Mouse (Mus musculus) heart, postnatal 36 days (tissue): ENCODE data around the gene Dnpep. TPM values are rescaled to one million over a fixed set of nuclear protein-coding genes. Genes with fewer than 3 reads are reported as not detected.

ENCODE experiments used
- DNase-seq, 2 experiments: peaks; one replicate each; pipeline ENCODE4 v3.0.0; 2021 to 2022
- intact Hi-C: fragments of 180-260 bp; cut with DNase I; formaldehyde crosslinking; loops from one replicate; pipeline ENCODE4 v1.15.1; 2025
- total RNA-seq, 2 experiments: library from RNA; stranded (reverse); gene quantifications; 2 replicates each; pipeline ENCODE4 v1.2.3; 2021

Dnpep gene
- total RNA-seq, 2 experiments from 2014 or later = 78.0 to 89.7 TPM

DNA sequence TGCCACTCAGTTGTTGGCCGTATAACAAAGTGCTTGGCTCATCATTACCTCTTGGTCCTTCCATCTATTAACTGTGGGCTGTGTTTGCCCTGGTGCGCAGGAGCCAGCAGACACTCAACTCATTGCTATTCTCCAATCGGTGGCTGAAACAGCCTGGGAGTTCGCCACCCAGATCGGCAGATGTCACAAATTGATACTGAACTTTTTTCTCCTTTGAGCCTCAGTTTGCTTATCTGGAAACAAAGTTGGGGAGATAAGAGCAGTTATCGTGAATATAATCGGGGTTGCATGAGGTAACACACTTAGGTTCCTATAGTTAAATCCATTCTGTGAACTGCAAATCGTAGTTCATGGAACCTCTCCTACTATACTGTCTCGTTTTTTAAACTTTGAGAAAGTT lies 19.3 kb upstream of the Dnpep start:
- intact Hi-C loops = no loop called here
- DNase-seq = no peak

DNA sequence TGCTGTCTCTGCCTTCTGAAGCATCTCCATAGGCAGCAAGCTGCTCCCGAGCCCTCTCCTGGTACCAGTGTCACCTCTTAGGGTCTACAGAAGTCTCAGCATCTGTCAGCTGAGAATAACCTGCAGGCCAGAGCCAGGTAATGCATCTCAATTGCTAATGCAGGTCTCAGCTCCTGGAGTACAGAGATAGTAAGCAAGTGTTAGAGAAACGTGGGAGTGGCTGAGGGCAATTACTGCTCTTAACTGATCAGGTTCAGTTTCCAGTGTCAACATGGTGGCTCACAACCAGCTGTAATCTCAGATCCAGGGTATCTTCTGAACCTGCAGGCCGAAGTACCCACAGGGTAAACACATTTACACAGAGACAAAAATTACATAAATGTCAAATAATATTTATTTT lies 18.7 kb upstream of the Dnpep start:
- no peak for DNase-seq
- intact Hi-C loops = no loop called here

DNA sequence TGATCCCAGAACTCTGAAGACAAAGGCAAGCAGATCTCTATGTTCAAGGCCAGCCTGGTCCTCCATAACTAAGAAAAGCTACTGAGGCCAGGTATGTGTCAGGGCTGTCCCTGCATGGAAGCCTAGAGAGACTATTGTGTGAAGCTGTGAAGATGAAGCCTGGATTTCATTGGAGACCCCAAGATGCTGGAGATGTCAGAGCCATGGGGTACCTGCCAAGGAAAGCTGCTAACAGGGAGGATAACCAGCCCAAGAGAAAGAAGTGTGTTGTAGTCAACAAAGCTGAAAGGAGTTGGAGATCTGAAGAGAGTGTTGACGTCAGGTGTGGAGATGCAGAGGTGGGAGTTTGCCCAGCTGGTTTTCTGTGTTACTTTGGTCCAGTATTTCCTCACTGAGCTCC lies 13.5 kb upstream of the Dnpep start:
- intact Hi-C loops = no loop called here
- DNase-seq = no peak

DNA sequence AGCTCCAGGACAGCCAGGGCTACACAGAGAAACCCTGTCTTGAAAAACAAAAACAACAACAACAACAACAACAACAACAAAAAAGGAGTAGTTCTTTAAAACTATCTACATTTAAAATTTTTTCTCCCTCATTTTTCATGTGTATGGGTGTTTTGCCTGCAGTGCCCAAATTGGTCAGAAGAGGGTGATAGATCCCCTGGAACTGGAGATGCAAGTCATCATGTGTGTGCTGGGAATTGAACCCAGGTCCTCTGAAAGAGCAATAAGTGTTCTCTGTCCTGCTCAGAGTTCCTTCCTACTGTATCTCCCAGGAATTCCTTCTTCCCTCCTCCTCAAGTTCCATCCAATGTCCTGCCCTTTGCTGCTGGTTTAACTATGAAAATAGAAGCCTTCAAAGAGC lies 9.7 kb upstream of the Dnpep start:
- DNase-seq = no peak
- intact Hi-C loops = no loop called here

DNA sequence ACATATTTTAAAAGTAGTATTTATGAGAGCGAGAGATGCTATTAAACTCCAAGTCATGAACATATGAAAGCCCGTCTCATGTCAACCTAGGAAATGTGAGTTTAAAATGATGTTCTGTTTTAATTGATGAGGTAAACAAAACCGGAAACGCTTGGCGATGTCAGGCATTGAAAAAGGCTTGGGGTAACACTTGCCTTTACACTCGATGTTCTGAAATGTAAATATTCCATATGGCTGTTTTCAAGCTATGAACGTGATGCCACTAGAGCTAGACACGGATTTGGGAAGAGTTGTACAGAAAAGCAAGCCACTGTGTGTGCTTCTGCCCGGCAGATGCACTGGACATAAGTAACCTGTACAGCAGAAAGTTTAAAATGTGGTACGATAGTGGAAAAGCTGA lies 1.4 kb upstream of the Dnpep start:
- intact Hi-C loops = loop anchor here (5.0 kb wide), 3 partner anchors 107 to 732 kb away; partner anchors contain the start of genes Ankzf1, Atg9a, Bcs1l and Glb1l

DNA sequence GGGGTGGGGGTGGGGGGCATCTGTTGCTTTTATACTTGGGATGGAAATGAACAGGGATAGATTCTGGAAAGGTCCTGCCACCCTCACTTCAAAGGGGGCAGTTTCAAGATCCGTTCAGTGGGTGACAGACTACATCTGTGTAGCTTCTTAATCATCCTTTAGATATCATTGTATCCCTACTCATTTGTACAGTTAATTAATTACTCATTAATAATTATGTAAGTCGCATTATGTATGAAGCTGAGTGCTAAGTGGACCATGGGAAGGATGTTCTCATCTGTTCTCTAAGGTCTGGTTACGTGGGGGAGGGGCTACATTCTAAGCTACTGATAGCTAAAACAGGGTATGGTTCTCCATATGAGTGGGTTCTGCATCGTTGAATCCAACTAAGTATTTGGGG lies 946 bp upstream of the Dnpep start:
- intact Hi-C loops = loop anchor here (5.0 kb wide), 3 partner anchors 106 to 731 kb away; partner anchors contain the start of genes Ankzf1, Atg9a, Bcs1l and Glb1l
- DNase-seq = no peak

More for the DNA sequence above, 1.4 kb upstream of the Dnpep start:
- DNase-seq = no peak

DNA sequence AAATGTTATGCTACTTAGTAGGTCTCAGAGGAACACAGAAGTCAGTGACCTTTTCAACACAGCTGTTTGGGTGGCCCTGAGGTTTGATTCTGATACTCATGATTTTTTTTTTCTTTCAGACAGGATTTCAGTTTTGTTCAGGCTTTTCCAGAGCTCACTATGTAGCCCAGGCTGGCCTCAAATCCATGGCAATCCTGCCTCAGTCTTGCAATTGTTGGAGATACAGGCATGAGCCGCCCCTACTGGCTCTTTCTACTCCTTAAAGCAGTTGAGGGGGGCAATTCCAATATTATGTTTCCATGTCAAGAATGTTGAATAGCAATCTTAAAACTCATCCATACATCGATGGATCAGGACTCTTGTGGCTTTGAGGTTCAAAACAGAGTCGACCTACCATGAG lies 511 bp upstream of the Dnpep start:
- intact Hi-C loops = loop anchor here (5.0 kb wide), 3 partner anchors 106 to 731 kb away; partner anchors contain the start of genes Ankzf1, Atg9a, Bcs1l and Glb1l
- DNase-seq = no peak

DNA sequence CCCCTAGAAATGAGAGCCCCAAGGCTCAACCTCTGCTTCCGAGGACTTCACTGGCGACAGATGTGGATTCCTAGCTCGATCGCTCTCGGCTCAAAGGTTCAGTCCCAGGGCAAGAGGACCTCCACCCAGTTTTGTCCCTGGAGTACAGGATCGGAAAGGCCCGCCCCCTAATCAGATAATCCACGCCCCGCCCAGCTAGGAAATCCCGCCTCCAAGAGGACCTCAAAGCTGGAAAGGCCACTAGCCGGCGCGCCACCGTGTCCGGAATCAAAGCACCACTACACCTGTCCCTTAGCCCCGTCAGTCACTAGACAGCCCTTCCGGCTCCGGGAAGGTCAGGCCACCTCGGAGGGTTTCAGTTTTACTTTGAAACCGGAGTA lies 939 bp downstream of the Dnpep start:
- peak; percentile 88 for DNase-seq
- intact Hi-C loops = loop anchor here (5.0 kb wide), 3 partner anchors 105 to 730 kb away; partner anchors contain the start of genes Ankzf1, Atg9a, Bcs1l and Glb1l

DNA sequence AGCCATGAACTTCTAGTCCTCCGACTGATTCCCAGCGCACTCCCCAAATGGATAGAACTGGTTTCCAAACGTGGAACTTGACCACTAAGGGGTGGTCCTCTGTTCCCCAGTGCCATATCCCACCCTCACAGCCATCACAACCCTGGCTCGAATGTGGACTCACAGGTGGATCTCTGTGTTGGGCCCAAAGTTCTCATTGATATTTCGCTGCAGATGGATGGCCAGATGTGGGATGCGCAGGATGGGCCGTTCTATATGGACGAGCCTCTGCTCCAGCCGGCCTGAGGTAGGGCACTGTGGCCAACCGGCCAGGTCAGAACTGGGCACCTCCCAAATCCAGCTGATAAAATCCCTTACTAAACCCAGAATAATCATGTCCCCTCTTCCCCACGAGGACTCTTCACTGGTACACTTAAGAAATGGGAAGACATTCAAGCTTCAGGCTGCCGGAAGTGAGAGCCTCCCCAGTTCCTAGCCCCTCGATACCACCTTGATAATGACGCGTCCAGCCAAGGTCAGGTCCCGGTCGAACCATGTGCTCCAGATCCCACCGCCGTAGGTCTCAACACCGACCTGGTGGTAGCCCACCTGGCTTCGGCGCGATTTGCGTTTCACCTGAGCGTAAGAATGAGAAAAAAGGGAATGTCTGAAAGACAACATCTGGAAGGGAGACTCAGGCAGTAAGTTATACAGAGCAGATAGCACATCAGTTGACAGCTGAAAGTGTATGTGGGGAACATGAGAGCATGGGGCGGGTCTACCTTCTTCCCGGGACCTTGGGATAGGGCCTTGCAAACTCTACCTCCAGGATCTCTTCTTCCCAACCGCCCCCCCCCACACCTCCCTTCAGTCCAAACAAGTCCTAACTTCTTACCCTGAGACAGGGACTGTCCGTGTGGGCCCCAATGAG lies 2.1 kb downstream of the Dnpep start:
- no peak for DNase-seq
- intact Hi-C loops = loop anchor here (5.0 kb wide), 3 partner anchors 103 to 728 kb away; partner anchors contain the start of genes Ankzf1, Atg9a, Bcs1l and Glb1l

DNA sequence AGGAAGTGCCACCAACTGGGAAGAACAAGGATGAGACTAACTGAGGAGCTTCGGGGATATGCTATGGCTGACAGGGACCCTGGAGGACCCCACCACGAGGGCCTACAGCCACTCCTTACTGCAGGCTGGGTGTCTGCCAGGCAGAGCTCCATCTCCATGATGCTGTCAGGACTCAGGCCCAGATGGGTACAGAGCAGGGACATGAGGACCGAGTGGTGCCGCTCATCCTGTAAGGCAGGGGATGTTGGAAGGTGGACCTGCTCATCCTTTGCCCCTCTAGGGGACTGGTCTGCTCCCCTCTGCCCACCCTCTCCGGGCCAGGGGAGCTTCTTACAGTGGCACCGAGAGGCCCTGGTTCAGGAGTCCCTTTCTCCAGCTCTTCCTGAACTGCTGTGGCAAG lies 2.8 kb downstream of the Dnpep start:
- intact Hi-C loops = loop anchor here (5.0 kb wide), 3 partner anchors 103 to 728 kb away; partner anchors contain the start of genes Ankzf1, Atg9a, Bcs1l and Glb1l
- DNase-seq = no peak

DNA sequence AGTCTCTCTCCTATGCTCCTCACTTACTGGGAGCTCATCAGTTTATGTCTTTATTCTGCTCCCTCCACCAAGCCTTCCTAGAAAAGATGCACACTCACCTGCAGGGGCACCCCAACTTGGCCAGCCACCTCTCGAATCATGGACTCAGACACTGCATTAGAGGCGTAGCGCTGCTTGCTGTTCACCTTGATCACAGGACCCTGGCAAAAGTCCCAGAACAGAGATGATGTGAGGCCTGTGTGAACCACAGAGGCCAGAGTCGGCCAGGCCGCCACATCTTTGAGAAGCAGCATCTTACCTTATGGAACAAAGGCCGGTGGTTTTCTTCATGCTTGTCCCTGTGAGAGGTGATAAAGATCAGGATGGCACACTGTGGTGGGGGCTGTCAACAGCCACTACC lies 6.1 kb downstream of the Dnpep start:
- intact Hi-C loops = loop anchor here (5.0 kb wide), 2 partner anchors 79 to 709 kb away; partner anchors contain the start of genes A630095N17Rik, Rnf25 and Stk36
- no peak for DNase-seq

DNA sequence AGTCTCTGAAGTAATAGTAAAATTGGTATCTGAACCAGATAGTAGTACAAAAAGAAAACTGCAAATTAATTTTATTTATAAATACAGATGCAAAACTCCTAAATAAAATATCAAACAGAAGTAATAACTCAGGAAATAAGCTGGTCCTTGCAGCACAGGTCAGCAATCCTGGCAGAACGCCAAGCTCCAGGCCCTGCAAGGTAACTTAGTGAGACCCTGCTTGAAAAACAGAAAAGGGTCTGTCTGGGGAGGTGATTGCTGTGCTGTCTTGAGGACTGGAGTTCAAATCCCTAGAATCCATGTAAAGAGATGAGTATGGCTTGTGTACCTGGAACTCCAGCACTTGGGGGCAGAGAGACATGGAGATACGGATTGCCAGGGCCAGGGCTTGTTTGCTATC lies 13.1 kb downstream of the Dnpep start:
- intact Hi-C loops = no loop called here
- DNase-seq = no peak

DNA sequence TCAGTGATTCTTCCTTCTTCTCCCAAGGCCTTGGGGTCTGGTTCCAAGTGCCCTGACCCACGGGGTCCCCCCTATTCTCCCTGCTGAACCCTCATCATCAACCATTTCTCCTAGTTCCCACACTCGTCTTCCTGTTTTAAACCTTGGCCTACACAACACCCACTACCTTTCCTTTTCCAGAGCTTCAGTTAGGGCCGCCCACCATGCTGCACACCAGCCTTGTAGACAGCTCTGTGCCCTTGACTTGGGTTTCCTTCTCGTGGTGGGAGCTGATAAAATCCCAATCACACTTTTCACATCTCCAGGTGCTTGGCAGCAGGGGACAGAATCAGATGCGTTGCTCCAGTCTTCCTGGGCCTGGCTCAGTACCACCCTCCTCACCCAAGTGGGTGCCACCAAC lies 23.5 kb downstream of the Dnpep start:
- intact Hi-C loops = no loop called here
- DNase-seq = no peak

DNA sequence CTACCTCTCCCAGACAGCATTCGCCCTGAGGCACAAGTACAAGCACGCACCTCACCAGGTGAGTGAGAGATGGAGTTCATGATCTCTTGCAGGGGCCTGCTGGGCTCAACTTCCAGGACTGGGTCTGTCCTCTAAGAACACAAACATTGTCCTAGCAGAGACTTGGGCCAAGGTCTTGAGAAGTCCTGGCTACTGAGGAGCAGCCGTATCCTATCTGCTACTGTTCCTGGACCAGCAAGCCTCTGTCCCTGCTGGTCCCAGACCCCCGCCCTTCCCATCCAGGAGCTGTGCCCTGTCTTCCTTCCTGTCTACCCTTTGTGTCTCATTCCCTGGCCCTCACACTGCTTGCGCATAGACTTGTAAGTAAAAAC lies 24.5 kb downstream of the Dnpep start:
- no peak for DNase-seq
- intact Hi-C loops = no loop called here

DNA sequence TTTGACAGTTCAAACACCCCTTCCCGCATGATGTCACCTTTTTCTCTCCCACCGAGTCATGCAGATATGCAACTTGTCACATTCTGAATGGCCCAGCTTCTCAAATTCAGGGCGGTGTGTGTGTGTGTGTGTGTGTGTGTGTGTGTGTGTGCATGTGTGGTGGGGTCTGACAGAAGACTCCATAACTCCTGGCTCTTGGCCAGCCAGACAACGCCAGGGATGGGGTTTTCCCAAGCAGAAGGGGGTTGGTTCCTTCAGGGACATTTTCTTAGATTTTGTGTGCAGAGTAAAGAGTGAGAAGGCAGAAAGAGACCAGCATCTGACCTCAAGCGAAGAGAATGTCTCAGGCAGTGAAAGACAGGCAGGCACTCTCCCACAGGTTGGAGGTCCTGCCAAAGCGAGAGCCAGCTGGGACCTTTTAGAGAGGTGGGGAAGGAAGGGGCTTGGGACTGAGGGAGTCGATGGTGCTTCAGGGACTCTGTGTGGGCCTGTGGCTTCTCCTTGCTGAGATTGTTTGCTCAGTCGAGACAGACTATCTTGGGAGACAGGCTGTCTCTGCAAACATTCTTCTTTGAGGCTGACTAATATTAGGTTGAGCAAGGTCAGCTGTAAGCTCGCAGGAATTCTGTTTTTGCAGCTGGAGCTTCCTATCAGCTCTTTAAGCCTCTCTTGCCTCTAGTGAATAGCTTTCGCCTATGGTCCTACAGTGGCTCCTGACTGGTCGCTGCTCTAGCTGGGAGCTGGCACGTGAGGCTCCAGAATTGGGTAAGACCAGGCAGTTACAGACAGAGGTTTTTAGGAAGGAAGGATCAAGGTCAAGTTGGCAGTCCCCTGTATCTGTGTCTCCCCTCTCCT lies 25.1 kb downstream of the Dnpep start:
- intact Hi-C loops = no loop called here
- DNase-seq = no peak

DNA sequence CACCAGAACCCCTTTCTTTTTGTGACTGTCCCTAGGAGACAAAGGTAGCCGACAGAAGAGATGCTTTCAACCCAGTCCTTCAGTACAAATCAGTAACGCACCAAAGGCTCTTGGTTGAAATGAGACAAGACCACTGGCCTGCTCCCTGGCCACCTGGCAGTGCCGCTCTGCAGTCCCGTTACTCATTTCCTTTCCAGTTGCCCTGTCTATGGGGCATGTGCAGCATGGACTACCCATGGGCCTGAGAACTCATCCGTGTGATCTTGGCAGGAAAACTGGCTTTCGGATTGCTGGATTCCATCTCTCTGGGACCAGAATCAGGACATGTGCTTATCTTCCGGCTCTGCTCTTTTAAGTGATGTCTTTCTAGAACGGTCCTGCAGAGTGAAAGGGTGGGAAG lies 26.5 kb downstream of the Dnpep start:
- DNase-seq = no peak
- intact Hi-C loops = no loop called here

DNA sequence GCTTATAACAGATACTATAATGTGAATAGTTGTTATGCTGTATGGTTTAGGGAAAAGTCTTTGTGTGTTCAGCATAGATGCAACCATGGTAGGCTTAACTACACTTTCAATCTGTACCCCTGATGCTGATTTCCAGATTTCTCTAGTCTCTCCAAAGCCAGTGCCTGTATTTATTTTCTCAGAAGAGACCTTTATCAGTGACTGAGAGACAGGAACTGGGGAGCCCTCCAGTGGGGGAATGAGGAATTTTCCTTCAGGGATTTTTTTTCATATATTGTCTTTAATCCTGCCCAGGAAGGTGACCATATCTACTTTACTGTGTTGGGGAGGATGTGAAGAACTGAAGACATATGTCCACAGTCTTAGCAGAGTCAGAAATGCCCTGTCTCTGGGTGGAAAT lies 27.2 kb downstream of the Dnpep start:
- intact Hi-C loops = no loop called here

DNA sequence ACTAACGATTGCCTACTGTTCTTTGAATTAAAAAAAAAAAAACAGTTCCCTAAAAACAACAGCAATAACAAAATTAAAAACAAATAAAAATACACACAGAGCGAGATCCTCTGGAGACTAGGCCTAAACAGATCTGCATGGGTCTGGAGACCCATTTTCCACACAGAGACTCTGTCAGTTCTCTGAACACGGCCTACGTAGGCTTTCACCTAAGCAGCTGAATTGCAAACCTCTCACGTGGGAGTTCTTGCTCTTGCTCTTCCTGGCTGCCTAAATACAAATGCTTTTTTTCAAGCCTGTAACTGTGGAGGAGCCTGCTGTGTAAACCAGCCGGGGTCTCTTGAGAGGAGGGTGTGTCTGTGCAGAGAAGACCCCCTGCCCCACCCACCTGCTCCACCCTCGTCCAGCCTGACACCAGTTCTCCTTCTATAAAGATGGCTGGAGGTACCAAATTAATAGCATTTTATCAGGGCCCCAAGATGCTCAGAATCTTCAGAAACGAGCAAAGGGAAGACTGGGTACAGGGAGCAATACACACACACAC lies 27.8 kb downstream of the Dnpep start:
- DNase-seq = no peak
- intact Hi-C loops = no loop called here

More for the DNA sequence above, 27.2 kb downstream of the Dnpep start:
- no peak for DNase-seq

DNA sequence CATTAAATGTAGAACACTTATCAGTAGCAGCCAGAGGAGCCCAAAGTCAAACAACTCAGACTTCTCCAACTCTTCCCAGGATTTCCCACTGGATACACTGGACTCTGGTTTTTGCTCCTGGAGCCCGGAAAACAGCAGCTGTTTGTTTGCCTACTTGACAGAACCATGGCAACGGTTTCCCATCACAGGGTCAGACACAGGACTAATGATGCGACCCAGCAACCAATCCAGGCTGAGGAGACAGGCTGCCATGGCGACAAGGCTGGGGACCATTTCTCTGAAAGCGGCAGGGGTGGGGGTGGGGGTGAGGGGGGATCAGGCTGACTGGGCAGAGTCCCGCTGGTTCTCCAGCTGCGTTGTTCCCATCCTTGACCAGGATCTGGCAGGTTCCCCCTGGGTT lies 28.4 kb downstream of the Dnpep start:
- peak; percentile 12 to 28 for DNase-seq

DNA sequence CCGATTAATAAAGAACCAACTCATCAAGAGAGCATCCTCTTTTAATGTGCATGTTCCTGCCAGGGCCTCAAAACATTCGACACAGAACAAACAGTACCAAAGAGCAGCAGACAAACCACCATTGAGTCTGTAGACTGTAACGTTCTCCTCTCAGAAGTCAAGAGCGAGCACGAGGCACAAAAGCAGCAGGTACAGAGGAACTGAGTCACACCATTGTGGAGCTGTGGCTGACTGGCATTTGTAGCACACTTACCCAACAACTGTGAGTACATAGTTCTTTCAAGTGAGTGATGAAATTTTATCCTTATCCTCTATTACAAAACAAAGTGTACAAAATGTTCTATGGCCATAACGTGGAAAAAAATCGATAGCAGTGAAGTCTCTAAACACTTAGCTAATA lies 32.9 kb downstream of the Dnpep start:
- intact Hi-C loops = no loop called here

More for the DNA sequence above, 28.4 kb downstream of the Dnpep start:
- intact Hi-C loops = no loop called here

DNA sequence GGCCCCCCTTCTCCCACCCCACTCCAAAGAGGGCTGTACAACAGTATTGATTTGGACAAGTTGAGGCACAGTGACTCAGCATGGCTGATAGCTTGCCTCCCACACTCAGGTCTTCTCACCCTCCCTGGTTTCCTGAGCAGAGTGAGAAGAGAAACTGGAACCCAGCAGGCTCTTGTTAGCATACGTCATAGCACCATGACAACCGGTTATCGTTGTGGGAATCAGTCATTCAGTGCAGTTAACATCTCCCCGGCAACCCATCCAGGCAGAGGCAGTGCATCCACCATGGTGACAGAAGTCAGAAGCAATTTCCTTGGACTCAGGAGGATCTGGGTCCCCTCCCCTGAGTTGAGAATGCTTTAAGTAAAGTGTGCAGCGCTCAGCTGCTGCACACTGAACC lies 34.8 kb downstream of the Dnpep start:
- DNase-seq = no peak
- intact Hi-C loops = no loop called here

More for the DNA sequence above, 32.9 kb downstream of the Dnpep start:
- no peak for DNase-seq
